Mouse (Mus musculus): ENCODE measurements around the gene Zfp119b.

- TF ChIP-seq POLR2A (IDR thresholded peaks at IDR 0.05; ENCODE audit: insufficient read length, low read depth) (no peak), POLR2AphosphoS2 (IDR thresholded peaks at IDR 0.05; ENCODE audit: insufficient read length, low read depth) (no peak), MAX (IDR thresholded peaks at IDR 0.05; ENCODE audit: low read depth) (no peak), SRF (IDR thresholded peaks at IDR 0.05; ENCODE audit: control insufficient read depth, insufficient read length, low read depth) (no peak), CEBPB (IDR thresholded peaks at IDR 0.05; ENCODE audit: insufficient read depth, poor library complexity, severe bottlenecking) (no peak), TCF12 (IDR thresholded peaks at IDR 0.05; ENCODE audit: insufficient read depth, poor library complexity, severe bottlenecking) (no peak), USF1 (IDR thresholded peaks at IDR 0.05; ENCODE audit: low read depth) (no peak), E2F4 (IDR thresholded peaks at IDR 0.05; ENCODE audit: insufficient read depth) (no peak), MYOD1 (IDR thresholded peaks at IDR 0.05; ENCODE audit: control insufficient read depth in 1 of 3, insufficient read length in 2 of 3, low read depth in 2 of 3) (no peak), REST (IDR thresholded peaks at IDR 0.05; ENCODE audit: insufficient read depth, insufficient read length) (no peak), TCF3 (IDR thresholded peaks at IDR 0.05; ENCODE audit: insufficient read length, low read depth) (no peak), MYOG (IDR thresholded peaks at IDR 0.05; ENCODE audit: control insufficient read depth in 1 of 3, insufficient read depth in 1 of 3, insufficient read length in 2 of 3, low read depth in 2 of 3) (no peak)
These were observed 42.6 kb downstream of the Zfp119b start for GRCm38 (mm10) chr17:55906669-55907068.
